Mouse (Mus musculus) effector memory CD4-positive, alpha-beta T cell, adult 5 months (primary cell): ENCODE measurements around the gene Manba. TPM values are rescaled to one million over a fixed set of nuclear protein-coding genes. Genes with fewer than 3 reads are reported as not detected.

Experiments used
- polyA plus RNA-seq: library from polyadenylated mRNA; unstranded; fragments of 100-300 nt; shearing (Covaris generic); gene quantifications from one replicate; pipeline ENCODE4 v1.2.1, GENCODE M21; 2017

The Manba gene
- polyA plus RNA-seq = 16.6 TPM

DNA sequence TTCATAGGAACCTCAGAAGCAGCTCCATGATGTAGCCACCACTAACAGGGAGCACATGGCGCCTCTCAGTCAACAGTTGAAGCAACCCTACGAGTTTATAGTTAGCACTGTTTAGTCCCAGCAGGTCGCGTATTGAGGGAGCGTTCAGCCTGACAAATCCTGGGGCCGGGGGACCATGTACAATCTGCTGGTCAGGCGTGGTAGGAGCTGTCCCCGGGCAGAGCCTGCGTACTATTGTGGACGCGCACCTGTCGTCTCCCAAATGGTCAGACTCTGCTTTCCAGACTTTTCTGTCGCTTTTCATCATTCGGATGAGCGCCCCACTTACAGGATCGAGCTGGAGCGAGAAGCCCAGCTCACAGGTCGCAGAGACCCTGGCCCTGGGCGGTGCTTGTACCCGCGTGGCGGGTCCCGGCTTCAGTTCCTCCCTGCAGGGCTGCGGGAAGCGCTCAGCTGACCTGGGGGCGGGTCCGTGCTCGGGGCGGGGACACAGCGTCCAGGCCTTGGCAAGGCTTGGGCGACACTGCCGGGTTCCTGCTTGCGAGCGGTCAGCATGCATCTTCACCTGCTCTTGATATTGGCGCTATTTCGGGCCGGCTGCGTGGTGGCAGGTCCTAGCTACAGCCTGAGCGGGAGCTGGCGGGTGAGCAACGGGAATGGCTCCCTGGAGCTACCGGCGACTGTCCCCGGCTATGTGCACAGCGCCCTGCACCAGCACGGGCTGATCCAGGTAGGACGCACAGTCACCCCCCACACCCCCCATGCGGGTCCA is at the start of gene Manba:
TSS of gene Manba (plus strand) at position 484 of the 772 bp plus-strand sequence.

DNA sequence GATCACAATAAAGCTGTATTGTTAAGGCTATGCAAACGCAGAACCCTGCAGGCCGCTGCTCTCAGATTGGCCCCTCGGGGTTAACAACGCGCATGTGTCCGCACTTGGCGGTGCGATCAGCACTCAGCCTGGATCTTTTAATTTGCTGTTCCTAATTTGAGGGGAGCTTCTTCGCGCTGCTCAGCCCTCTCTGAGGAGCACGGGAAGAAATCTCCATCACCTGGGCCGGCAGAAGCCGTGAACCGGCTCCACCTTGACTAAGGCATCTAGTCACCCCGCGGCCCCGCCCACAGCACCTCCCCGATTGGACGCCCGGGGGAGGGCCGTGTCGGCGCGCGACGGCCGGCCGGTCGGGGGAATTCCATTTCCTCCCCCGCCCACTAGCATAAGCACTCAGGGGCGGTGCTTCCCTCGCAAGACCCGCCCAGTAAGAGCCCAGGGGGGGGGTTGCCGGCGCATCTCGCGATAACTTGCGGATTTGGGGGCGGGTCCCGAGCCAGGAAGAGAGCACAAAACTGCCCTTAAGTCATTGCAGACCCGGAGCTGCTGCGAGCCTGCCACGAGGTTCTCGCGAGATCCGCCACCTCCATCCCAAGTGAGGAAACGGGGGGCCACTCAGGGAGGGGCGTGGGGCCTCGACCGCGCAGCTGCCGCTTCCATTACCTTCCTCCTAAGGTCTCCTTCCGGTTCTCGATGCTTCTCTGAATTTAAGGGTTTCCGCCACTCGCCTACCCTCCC is 47.5 kb upstream of the Manba start, which contains the start of gene Ube2d3:
TSS of gene Ube2d3 (plus strand) at position 392 of the 738 bp plus-strand sequence.

Other genes with a start within 250 kb of the Manba start
- gene Bdh2, start 204.4 kb upstream of the Manba start, polyA plus RNA-seq = not detected
- 3.4 TPM for gene Slc9b2, start 177.9 kb upstream of the Manba start, polyA plus RNA-seq
- gene Slc9b1, start 137.6 kb upstream of the Manba start, polyA plus RNA-seq = not detected
- 127 TPM for gene Cisd2, start 61.7 kb upstream of the Manba start, polyA plus RNA-seq
- gene Ube2d3, start 47.5 kb upstream of the Manba start, polyA plus RNA-seq = 927 TPM
- gene Nfkb1, start 205.9 kb downstream of the Manba start, polyA plus RNA-seq = 79.7 TPM